ENCODE assay signal across 10 mouse cellular contexts in the genomic region with DNA sequence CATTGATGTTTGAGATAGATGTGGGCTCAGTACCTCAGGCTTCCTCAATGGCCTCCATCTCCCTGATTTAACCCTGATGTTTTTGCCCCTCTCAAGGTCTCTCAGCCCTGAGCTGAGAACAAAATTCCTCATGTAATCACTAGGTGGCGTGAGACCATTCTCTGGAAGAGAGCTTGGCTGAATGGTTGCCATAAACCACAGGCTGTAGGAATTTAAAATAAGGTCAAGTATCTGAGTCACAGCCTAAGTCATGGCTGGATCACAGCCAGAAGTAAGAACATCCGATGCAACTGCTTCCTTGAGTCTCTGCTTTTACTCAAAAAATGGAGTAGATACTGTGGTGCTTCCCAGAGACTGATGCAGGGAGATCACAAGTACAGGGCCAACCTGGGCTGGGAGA.
DNase-seq lines count a peak whose midpoint lies in the region; ATAC-seq and TF ChIP-seq lines count a peak whose summit lies in the region.
"Had no signal": no experiment of that assay in that cellular context is flagged by ENCODE, and none has a peak within 500 bp of the region (broad histone marks: within the 10 kb centered on the region; RNA-seq: fewer than 3 reads in every experiment).

No protein-coding gene starts in this region.

- H3K9me3 ChIP-seq in limb, embryonic 14.5 days (ENCODE audit: control insufficient read depth, low read length): no peaks in the 10 kb centered on the region
- no peaks in the 10 kb centered on the region for H3K9me3 ChIP-seq in limb, embryonic 10.5 days (replicated peaks)
- H3K9me3 ChIP-seq in forebrain, embryonic 15.5 days: no peaks in the 10 kb centered on the region
- H3K9me3 ChIP-seq: liver, embryonic 15.5 days had no signal

- WGBS in limb, embryonic 14.5 days: 36% methylated on average over 2 of the region's 2 CpGs
- WGBS in limb, embryonic 10.5 days: 47% methylated on average over 2 of the region's 2 CpGs
- WGBS in forebrain, embryonic 15.5 days: 35% methylated on average over 2 of the region's 2 CpGs

- no peak overlapping the region for H3K9ac ChIP-seq in limb, embryonic 14.5 days (ENCODE audit: low read depth, low read length, severe bottlenecking)
- no peak overlapping the region for H3K9ac ChIP-seq in forebrain, embryonic 15.5 days (replicated peaks)
- H3K9ac ChIP-seq: liver, embryonic 15.5 days had no signal

- H3K4me2 ChIP-seq in limb, embryonic 14.5 days (replicated peaks; ENCODE audit: low read depth, low read length, severe bottlenecking): no peak overlapping the region
- no peak overlapping the region for H3K4me2 ChIP-seq in forebrain, embryonic 15.5 days (replicated peaks)
- H3K4me2 ChIP-seq: liver, embryonic 15.5 days had no signal

- H3K36me3 ChIP-seq in limb, embryonic 14.5 days (ENCODE audit: control insufficient read depth, insufficient read depth, low read length): no peaks in the 10 kb centered on the region
- no peaks in the 10 kb centered on the region for H3K36me3 ChIP-seq in limb, embryonic 10.5 days
- no peaks in the 10 kb centered on the region for H3K36me3 ChIP-seq in forebrain, embryonic 15.5 days
- H3K36me3 ChIP-seq: liver, embryonic 15.5 days had no signal

- TF ChIP-seq POLR2A in limb, embryonic 14.5 days (IDR thresholded peaks at IDR 0.05; ENCODE audit: borderline replicate concordance, extremely low read depth, insufficient read depth, insufficient read length): no peak

- H3K4me3 ChIP-seq in limb, embryonic 14.5 days (replicated peaks; ENCODE audit: low read length): no peak overlapping the region
- no peak overlapping the region for H3K4me3 ChIP-seq in limb, embryonic 10.5 days
- H3K4me3 ChIP-seq in forebrain, embryonic 15.5 days: no peak overlapping the region
- H3K4me3 ChIP-seq: erythroblast, embryonic 14.5 days; liver, embryonic 15.5 days had no signal

- peak; percentile 58 for DNase-seq in adrenal gland, adult 2 months
- DNase-seq in adrenal gland, postnatal 4 days (ENCODE audit: low spot score in 2 of 2): no peak
- peak; percentile 35 for DNase-seq in limb, embryonic 14.5 days (ENCODE audit: low spot score)
- DNase-seq in limb, embryonic 10.5 days (ENCODE audit: low spot score): no peak
- peak; percentile 46 for DNase-seq in kidney, postnatal 10 days
- DNase-seq in thymus, postnatal 25 days: no peak

- ATAC-seq in limb, embryonic 14.5 days (ENCODE audit: low FRiP score, low read depth): no peak
- ATAC-seq in common myeloid progenitor, adult 5-6 weeks (replicated peaks; ENCODE audit: low read depth, poor library complexity, severe bottlenecking): peak; percentile 68
- no peak for ATAC-seq in forebrain, embryonic 15.5 days (replicated peaks)

- H3K4me1 ChIP-seq in limb, embryonic 14.5 days (ENCODE audit: control insufficient read depth, insufficient read depth, low read length): no peaks in the 10 kb centered on the region
- no peaks in the 10 kb centered on the region for H3K4me1 ChIP-seq in limb, embryonic 10.5 days
- H3K4me1 ChIP-seq in forebrain, embryonic 15.5 days: no peaks in the 10 kb centered on the region
- H3K4me1 ChIP-seq: liver, embryonic 15.5 days had no signal

- H3K27ac ChIP-seq in limb, embryonic 14.5 days (replicated peaks; ENCODE audit: low read depth, low read length): no peak overlapping the region
- H3K27ac ChIP-seq in limb, embryonic 10.5 days: no peak overlapping the region
- H3K27ac ChIP-seq in forebrain, embryonic 15.5 days (replicated peaks): no peak overlapping the region
- H3K27ac ChIP-seq: liver, embryonic 15.5 days had no signal

- no peaks in the 10 kb centered on the region for H3K27me3 ChIP-seq in limb, embryonic 14.5 days (ENCODE audit: control insufficient read depth, insufficient read depth, low read length)
- H3K27me3 ChIP-seq in limb, embryonic 10.5 days (ENCODE audit: low read depth, poor library complexity, severe bottlenecking): no peaks in the 10 kb centered on the region
- H3K27me3 ChIP-seq in forebrain, embryonic 15.5 days: no peaks in the 10 kb centered on the region
- H3K27me3 ChIP-seq: liver, embryonic 15.5 days had no signal

Comparison
In these comparisons a context has a peak if more than half of its experiments do, and no peak if none do; other contexts are left out.
1. DNase-seq: peak in adrenal gland, adult 2 months (single experiment), limb, embryonic 14.5 days (single experiment) and kidney, postnatal 10 days (single experiment); none in adrenal gland, postnatal 4 days (0 of 2), limb, embryonic 10.5 days (single experiment) and thymus, postnatal 25 days (single experiment).